Mouse (Mus musculus): Measurements from ENCODE around the gene Zfp57.
"Not testable (repeated sequence)": the region's sequence is repeated elsewhere in the genome, so short reads cannot be mapped to it uniquely, and the experiment has no call there.

Zfp57 gene

DNA sequence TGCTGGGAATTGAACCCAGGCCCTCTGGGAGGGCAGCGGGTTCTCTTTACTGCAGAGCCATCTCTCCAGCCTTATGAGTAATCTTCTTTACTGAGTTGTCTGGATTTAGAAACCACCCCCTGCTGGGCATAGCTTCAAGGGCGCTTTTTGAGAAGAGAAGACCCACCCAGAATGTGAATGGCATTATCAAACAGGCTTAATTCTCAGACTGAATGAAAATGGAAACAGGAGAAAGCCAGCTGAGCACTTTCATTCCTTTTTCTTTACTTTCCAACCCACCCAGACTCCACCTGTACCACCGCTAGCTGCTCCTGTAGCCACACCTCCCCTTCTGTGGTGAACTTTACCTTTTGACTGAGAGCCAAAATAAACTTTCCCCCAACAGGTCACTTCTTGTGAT lies 5.5 kb upstream of the Zfp57 start:
- in situ Hi-C loops (cut with MboI, MseI): no loop called here

DNA sequence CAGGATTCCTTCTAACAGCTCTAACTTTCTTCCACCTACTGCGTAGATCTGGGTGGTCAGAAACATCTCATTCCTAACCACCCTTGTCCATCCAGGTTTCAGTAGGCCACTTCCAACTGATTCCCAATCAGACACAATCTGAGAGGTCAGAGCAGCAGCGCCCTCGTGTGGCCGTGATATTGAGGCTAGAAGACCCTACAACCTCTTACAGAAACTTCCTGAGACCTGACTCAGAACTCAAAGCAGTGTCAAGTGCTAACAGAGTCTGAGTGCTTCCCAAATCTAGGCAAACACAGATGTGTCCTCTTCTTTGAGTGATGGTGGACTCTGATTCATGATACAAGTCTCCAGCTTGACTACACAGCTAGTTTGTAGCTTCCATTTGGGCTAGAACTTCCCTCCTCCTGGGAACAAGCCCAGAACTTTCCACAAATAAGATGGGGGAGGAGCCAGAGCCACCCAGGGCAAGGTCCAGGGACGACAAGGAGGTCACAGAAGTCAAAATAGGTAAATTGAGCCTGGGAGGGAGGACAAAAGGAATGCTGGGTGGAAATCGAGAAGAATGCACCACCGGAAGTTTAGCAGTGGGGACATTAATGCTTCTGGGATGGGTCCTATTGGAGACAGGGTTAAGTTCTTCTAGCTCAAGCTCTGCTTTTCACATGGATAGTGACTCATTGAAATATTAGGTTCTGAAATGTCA lies 3.8 kb upstream of the Zfp57 start:
- in situ Hi-C loops (cut with MboI, MseI): no loop called here

DNA sequence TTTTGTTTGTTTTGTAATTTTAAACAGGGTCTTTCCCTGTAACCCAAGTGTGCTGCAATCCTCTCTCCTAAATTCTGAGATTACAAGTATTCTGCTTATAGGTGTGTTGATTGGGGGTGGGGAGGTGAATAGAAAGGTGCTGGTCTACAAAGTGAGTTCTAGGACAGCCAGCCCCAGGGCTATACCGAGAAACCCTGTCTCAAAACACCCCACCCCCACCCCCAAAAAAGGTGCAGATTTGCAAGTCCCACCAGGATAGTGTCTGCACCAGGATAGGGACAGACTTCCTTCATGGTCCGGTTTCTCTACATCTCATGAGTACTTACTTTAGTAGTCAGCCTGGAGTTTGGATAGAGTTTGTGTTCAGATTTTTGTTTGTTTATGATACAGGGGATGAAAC lies 2.5 kb upstream of the Zfp57 start:
- in situ Hi-C loops (cut with MboI, MseI): no loop called here

DNA sequence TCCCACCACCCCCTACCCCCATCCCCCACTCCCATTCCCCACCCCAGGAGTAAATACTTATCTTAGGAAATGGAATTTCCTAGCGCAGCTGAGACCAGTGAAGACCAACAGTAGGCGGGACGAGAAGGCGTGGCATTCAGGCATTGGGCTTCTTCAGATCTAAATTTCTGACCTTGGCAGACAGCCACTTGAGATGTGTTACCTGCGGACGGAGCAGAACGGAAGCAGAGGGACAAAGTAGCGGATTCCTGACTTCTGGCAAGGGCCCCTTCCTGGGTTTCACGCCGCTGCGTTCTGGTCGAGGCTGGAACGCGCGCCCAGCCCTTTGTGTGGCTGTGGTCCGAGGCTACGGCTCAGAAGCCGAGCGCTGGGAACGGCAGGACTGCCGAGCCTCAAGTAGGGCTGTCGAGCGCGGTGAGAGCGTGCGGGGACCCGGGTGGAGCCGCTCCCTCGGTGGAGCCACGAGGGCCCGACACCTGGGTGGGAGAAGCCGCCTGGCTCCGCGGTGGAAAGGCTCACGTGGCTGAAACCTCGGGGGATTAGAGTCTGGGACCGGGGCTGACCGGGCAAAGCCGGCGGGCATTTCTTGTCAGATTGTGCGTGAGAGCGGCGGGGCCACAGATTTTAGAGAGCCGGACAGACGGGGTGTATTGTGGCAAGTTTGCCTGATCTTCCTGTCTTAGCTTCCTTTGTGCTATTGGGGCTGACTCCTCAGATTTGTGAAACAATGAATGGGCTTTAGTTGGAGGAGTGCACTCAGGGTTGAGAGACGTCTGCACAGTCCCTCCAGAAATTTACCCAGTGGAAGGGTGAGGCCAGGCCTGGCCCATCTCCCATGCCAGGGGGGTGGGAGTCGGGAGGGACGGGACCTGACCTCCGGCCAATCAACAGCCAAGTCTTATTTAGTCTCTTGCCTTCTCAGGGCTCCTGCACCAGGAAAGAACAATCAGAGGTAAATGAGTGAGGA lies 1.7 kb downstream of the Zfp57 start:
- in situ Hi-C loops (cut with MboI, MseI): no loop called here

DNA sequence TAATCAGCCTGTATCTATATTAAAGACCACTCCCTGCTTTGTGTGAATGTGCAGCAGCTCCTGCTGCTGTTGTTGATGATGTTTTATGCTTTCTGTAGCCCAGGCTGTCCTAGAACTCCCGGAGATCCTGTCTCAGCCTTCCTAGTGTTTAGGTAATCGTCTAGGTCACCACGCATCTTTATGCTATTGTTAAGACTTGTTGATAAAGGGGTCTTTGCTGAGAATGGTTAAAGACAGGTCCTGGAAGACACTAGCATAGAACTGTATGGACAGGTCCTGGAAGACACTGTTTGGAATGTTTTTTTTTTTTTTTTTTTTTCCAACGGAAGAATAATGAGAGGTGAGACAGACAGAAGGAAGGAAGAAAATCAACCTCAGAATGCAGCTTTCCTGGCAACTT lies 2.4 kb downstream of the Zfp57 start:
- in situ Hi-C loops (cut with MboI, MseI): no loop called here

DNA sequence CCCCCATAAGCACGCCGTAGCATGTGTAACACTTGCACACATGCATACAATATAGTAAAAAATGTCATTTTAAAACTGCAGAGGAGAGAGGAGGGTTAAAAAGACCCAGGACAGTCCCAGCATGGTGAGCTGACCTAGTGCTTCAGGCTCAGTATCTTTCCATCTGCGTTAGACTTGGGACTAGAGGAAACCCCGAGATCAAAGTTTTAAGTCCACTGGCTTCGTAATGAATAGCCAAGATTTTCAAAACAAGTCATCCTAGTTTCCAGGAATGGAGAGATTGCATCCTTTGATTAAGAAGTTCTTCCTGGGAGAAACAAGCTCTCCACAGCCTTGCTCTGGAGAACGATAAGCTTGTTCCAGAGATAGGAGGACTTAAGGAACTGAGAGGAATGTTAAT lies 7.2 kb downstream of the Zfp57 start:
- in situ Hi-C loops (cut with MboI, MseI): no loop called here

DNA sequence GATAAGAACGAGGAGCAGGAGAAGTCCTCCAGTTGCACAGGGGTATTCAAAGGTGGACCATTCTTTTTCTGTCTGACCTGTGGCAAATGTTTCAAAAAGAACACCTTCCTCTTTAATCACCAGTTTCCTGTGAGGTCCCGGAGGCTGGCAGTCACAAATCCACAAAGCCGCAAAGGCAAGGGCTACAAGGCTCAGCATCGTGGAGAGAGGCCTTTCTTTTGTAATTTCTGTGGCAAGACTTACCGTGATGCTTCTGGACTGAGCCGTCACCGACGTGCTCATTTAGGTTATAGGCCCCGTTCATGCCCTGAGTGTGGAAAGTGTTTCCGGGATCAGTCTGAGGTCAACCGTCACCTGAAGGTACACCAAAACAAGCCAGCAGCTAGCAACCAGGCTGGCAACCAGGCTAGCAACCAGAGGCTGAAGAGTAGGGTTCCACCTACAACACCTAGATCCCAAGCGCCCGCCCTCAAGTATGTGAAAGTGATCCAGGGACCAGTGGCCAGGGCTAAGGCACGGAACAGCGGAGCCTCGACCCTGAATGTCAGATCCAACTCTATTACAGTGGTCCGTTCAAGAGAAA lies 8.6 kb downstream of the Zfp57 start:
- in situ Hi-C loops (cut with MboI, MseI): no loop called here

DNA sequence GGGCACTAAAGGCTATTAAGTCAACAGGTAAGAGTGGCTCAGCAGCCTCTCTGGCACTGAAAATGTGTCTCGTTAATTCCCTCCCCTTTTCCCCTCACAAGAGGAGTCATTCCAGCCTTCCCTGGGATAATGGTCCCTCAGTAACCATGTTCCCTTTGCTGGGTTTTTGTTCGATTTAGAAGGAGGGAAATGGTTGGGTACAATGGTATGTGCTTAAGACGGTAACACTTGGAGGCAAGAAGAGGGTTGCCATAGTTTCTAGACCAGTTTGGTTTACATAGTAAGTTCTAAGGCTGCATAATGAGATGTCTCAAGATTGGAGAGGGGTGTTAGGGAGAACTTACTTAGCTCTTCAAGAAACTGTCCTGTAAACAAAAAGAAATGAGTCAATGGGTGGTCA lies 10.8 kb downstream of the Zfp57 start:
- in situ Hi-C loops (cut with MboI, MseI): no loop called here

DNA sequence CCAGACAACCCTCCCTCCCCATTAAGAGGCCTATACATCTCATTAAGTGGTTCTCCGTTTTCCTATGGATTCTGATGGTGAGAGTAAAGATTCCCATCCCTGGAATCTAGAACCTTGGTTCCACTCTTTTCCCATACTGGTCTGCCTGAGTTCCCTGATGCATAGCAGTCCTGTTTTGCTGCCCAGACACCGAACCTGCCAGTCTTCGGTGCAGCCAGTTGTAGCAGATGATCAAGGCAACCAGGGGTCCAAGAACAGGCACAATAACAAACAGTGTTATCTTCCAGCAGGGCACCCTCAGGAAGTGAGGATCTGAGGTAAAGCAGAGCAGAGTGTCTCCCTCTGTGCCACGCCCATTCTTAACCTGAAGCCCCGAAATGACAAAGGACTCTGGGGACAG lies 11.2 kb downstream of the Zfp57 start:
- in situ Hi-C loops (cut with MboI, MseI): no loop called here

DNA sequence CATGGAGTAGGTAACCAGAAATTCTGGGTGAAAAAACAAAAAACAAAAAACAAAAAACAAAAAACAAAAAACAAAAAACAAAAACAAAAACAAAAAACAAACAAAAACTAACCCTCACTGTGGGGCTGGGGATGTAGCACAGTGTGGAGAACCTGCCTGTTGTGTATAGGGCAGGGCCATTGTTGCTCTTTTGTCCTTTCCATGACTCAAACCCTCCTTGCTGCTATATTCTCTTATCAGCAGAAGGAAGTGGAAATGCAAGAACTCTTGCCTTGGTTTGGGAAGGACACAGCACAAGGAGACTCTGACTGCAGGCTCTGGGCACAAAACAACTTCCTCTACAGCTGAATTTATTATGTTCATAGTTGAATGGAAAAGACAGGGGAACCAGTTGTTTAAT lies 15.4 kb downstream of the Zfp57 start:
- in situ Hi-C loops (cut with MboI, MseI): no loop called here

DNA sequence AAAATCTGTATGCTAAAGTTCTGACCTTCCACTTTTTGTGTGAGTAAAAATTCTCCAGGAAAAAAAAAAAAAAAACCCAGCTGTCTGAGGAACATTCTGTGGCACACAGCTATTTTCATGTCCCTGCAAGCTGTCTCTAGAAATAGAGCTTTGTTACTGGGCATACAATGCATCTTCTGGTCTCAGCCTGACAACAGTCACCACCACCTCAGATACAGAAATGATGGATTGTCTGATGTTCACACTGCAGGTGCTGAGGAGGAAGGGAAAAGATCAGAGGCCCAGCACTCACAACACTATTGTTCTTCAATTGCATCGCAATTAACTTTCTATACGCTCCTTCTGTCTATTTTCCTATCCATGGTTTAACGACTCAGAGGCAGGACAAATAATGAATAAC lies 17.4 kb downstream of the Zfp57 start:
- in situ Hi-C loops (cut with MboI, MseI): no loop called here

DNA sequence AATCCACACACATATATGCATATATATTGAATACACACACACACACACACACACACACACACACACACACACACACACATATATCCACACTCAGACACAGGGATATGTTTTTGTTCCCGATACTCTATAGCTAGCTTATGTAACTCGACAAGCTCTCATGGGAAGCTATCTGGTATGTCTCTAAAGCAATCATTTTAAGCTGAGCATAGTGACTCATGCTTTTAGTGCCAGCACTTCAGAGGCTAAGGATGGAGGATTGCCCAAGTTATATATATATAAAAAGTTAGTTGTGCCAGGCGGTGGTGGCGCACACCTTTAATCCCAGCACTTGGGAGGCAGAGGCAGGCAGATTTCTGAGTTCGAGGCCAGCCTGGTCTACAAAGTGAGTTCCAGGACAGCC lies 18.3 kb downstream of the Zfp57 start:
- in situ Hi-C loops (cut with MboI, MseI): not testable (repeated sequence)

DNA sequence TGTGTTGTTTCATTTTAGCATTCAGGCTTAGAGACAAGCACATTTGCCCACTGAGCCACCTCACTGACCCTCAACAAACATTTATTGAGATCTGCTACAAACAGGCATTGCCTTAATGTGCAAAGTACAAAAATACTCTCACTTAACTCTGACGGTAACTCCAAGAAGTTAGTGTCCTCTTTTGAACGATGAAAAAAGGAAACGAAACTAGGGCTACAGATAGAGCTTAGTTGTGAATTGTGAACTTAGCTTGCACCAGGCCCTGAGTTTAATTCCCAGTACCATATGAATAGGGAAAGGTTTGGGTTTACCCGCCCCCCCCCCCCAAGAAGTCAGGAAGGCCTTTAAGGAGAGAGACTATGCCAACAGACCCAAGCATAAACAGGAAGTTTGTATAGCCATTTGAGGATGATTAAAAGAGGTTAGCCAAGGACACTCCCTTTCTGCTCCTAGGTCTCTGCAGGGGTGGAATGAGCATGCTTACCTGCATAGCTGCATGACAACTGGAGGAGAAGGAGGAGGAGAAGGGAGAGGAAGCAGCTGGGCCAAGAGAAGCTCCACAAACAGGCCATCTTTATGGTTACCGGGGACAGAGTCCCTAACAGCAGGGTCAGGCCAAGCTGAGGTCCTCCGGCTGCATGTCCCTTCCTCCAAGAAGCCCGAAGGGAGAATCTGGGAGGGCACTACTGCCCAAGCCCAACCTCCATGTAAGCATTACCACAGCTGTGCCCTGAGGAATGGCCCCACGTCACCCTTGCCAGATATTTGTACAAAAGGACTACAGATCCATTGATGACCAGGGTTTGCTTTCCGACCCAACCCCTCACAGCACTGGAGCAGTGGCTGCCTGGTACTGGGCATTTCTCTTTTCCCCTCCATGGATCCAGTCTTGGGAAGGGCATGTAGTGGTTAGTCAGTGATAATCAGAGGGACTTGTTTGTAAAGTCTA lies 21.9 kb downstream of the Zfp57 start, which contains the start of gene Mog:
Mog (minus strand) TSS at position 771 of the 949 bp plus-strand sequence.
- in situ Hi-C loops (cut with MboI, MseI): no loop called here

DNA sequence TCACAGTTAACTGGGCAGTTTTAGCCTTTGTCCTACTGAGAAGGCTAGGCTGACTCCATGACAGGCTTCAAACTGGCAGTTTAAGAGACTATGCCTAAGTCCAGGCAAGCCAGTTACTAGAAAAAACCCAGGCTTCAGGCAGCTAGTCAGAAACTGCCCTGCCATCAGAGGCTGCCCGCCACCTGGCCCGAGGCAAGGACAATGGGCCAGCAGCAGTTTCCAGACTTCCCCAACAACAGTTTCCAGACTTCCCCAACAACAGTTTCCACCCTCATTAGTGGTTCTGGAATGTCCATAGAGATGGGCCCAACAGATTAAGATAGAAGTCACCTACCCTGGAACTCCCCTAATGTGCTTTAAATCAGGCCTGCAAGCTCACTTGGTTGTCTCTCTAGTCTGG lies 25.5 kb downstream of the Zfp57 start:
- in situ Hi-C loops (cut with MboI, MseI): no loop called here

DNA sequence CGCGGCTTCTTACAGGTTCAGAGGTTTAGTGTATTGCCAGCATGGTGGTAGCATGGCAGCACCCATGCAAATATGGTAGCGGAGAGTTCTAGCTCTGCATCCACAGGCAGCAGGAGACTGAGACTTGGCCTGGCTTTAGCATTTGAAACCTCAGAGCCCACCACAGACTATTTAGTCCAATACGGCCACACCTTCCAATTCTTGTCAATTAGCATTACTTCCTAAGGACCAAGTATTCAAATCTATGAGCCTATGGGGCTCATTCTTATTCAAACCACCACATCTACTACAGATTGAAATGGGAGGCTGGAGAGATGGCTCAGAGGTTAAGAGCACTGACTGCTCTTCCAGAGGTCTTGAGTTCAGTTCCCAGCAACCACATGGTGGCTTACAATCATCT lies 26.5 kb downstream of the Zfp57 start:
- in situ Hi-C loops (cut with MboI, MseI): no loop called here

DNA sequence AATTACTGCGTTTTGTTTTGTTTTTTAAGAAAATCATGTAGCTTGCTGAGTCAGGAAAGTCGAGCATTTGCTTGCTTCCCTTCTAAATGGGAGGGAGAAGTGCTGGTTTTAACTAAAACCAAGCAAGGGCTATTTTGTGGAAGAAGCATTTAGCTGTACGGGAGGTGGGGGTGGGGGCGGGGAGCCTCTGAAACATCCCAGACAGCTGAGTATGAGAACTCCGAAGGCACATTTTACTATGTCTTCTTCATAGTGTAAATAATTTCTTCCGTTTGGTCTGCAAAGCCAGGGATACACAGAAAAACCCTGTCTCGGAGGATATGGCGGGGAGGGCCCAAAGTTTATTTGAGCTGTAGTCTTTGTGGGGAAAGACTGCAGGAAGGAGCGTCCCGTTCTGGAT lies 27.2 kb downstream of the Zfp57 start:
- in situ Hi-C loops (cut with MboI, MseI): no loop called here

DNA sequence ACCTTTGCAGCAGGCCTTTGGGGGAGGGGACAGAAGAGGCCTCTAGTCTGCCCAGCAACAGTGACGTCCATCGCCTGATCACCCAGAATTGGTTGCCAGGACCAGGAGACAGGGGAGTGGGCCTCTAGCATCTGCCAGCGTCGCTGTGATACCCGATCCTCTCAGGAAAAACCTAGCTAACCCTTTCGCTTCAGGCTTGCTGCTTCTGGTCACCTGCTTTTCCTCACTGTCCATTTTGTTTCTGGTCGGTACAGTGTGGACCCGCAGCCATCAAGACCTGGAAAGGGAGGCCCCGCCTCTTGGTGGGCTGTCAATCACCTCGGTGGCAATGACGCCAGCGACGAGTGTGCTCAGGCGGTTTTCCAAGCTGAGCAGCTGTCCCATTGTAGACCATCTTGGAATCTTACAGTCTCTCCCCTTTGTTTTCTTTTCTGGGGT lies 27.7 kb downstream of the Zfp57 start:
- in situ Hi-C loops (cut with MboI, MseI): no loop called here

DNA sequence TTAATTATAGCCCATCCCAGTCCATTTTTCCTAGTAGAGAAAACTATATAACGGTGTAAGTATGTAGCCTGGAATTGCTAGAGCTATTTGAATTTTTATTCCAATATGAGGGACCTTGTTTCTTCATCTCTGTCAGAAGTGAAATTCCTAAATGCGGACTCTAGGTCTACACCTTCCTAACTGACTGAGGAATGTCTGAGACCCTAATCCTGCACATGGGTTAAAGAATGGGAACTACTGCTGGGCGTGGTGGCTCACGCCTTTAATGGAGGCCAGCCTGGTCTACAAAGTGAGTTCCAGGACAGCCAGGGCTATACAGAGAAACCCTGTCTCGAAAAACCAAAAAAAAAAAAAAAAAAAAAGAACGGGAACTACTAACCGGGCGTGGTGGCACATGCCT lies 28.2 kb downstream of the Zfp57 start:
- in situ Hi-C loops (cut with MboI, MseI): no loop called here

DNA sequence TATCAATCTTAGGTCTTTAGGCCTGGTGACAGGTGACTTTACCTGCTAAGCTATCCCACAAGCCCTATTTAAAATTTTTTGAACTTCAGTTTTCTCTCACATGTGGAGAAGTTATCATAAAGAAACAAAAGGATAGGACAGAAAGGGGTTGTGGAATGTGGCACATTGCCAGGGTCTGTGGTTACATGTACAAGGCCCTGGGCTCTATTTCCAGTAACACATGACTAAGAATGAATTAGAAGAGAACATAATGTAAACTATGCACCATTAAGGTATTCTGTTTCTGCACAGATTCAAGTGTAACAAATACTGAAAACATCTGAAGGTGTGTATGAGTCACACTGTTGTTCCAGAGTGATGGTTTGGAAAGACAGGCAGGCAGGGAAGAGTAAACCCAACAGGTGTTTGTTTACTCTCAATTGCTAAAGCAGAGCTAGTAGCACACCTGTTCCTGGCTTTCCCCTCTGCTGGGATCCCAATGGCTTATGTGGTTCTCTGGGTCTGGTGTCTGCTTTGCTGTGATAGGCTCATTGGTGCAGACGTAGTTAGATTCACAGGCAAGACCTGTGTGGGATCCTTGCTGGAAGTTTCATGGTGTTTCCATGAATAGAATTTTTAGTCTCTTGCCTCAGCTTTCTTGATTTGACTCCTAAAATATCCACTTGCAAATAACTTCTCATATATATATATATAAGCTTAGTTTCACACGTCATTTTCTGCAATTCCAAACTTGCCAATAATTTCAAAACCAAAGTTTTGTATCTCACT lies 38.3 kb downstream of the Zfp57 start:
- in situ Hi-C loops (cut with MboI, MseI): no loop called here

DNA sequence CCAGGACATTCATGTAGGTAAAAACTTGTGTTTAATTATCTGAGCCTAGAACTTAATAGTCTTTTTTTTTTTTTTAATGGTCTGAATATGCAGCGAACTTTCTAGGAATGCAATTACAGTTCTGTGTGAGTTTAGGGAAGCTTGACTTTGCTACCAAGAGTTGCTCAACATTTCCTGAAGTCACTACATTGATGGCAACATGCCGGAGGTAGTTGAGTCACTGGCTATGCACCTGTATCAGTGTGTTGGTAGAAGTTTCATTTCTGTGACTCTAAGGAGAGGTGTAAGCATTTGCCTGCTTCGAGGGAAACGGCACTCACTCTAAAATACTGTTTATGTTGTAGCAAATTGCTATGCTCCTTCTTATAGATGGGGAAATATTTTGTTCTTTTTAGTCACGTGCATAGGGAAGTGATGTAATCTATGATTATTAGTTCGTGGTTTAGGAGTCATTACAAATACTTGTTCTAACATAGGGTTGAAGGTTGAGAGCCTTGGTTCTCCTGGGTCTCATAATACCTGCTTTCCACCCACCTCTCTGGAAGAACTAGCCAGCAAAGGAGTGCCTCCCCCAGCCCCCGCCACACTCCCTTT lies 43.8 kb downstream of the Zfp57 start:
- in situ Hi-C loops (cut with MboI, MseI): loop anchor here (5.0 kb wide), 2 partner anchors 102 to 207 kb away; partner anchors contain the start of genes Rnf39 and Trim26
